Mouse (Mus musculus) monocyte, adult 2 months (primary cell): Measurements from ENCODE around the gene Olfr1480.

ENCODE experiments used
- DNase-seq, 2 experiments: peaks; one replicate each; pipeline ENCODE4 v3.0.0; 2022; ENCODE audit warnings: low spot score in 2 of 2, low read depth in 1 of 2

Gene Olfr1480

GRCm38 (mm10) chr19:13527613-13528012 lies at the start of gene Olfr1480:
Gene Olfr1480, plus strand, starts transcription at chr19:13527913.
- DNase-seq: no peak

- DNase-seq: no peak
These were observed 47.6 kb upstream of the Olfr1480 start, which contains the start of gene Olfr1475 for GRCm38 (mm10) chr19:13480096-13480495. Gene Olfr1475, minus strand, starts transcription at chr19:13480196.

- no peak for DNase-seq
These were observed 27.5 kb upstream of the Olfr1480 start, which contains the start of gene Olfr1477 for GRCm38 (mm10) chr19:13500246-13500645. Gene Olfr1477, plus strand, starts transcription at chr19:13500546.
